20 mouse cellular contexts compared by ENCODE assay signal in the genomic region with DNA sequence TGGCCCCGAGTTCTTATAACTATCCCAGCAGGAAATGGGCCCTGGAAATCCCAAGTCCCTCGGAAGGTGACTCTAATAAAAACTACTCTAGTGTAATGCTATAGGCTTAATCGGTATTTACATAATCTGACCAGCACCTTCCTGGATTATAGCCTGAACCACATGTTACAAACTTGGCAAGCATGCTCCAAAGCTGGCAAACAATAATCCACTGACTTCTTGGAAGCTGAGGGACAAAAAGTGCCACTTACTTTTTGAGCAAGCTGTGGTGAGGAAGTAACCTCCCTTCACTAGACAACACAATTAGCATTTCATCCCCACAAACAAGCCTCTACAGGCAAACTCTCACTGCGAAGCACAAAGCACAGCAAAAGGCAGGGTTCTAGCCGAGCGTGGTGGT. TPM values are rescaled to one million over a fixed set of nuclear protein-coding genes. Genes with fewer than 3 reads are reported as not detected.
DNase-seq lines count a peak whose midpoint lies in the region; ATAC-seq and TF ChIP-seq lines count a peak whose summit lies in the region.
"Had no signal": no experiment of that assay in that cellular context is flagged by ENCODE, and none has a peak within 500 bp of the region (broad histone marks: within the 10 kb centered on the region; RNA-seq: fewer than 3 reads in every experiment).

No protein-coding gene starts in this region.

- H3K27ac ChIP-seq in intestine, embryonic 16.5 days (ENCODE audit: low read length): peak overlapping the region; percentile 15; the same call in 1 of the 2 replicates
- H3K27ac ChIP-seq in intestine, embryonic 15.5 days: no peak overlapping the region
- no peak overlapping the region for H3K27ac ChIP-seq in kidney, embryonic 15.5 days
- 0 out of 2 replicates have a peak overlapping the region, but pooled peaks have one; percentile 5 for H3K27ac ChIP-seq in stomach, embryonic 15.5 days
- H3K27ac ChIP-seq in stomach, postnatal 0 days (replicated peaks): no peak overlapping the region
- H3K27ac ChIP-seq: embryonic facial prominence, embryonic 12.5 days; heart, embryonic 15.5 days; hindbrain, embryonic 14.5 days; liver, embryonic 13.5 days; neural tube, embryonic 12.5 days had no signal

- 0 out of 2 replicates have a peak, but pooled peaks have one; percentile 6 for ATAC-seq in intestine, embryonic 16.5 days
- ATAC-seq in intestine, embryonic 15.5 days: no peak
- ATAC-seq in kidney, embryonic 15.5 days (replicated peaks; ENCODE audit: low FRiP score): no peak
- ATAC-seq in stomach, embryonic 15.5 days (ENCODE audit: insufficient read depth, low FRiP score, low read depth): no peak
- no peak for ATAC-seq in stomach, postnatal 0 days (ENCODE audit: low FRiP score, low TSS enrichment)
- ATAC-seq in erythroid progenitor cell, adult 5-6 weeks (replicated peaks; ENCODE audit: low FRiP score, poor library complexity, severe bottlenecking): no peak

- H3K9ac ChIP-seq in intestine, embryonic 16.5 days (ENCODE audit: low read depth, low read length): no peak overlapping the region
- H3K9ac ChIP-seq in intestine, embryonic 15.5 days: no peak overlapping the region
- no peak overlapping the region for H3K9ac ChIP-seq in kidney, embryonic 15.5 days
- H3K9ac ChIP-seq in stomach, embryonic 15.5 days: no peak overlapping the region
- no peak overlapping the region for H3K9ac ChIP-seq in stomach, postnatal 0 days (ENCODE audit: low read length)
- H3K9ac ChIP-seq: embryonic facial prominence, embryonic 12.5 days; heart, embryonic 15.5 days; hindbrain, embryonic 14.5 days; liver, embryonic 13.5 days; neural tube, embryonic 12.5 days had no signal

- H3K4me1 ChIP-seq in intestine, embryonic 16.5 days (ENCODE audit: control insufficient read depth, insufficient read depth, low read length): peaks cover 63% of the 10 kb centered on the region
- peaks cover 51% of the 10 kb centered on the region for H3K4me1 ChIP-seq in intestine, embryonic 15.5 days (replicated peaks)
- peaks cover 45% of the 10 kb centered on the region for H3K4me1 ChIP-seq in kidney, embryonic 15.5 days
- peaks cover 62% of the 10 kb centered on the region for H3K4me1 ChIP-seq in stomach, embryonic 15.5 days
- H3K4me1 ChIP-seq in stomach, postnatal 0 days (replicated peaks; ENCODE audit: control insufficient read depth, insufficient read depth): peaks cover 9% of the 10 kb centered on the region

- WGBS in intestine, embryonic 16.5 days: 65% methylated on average over 6 of the region's 6 CpGs
- 68% methylated on average over 6 of the region's 6 CpGs for WGBS in intestine, embryonic 15.5 days
- 74% methylated on average over 6 of the region's 6 CpGs for WGBS in kidney, embryonic 15.5 days
- 59% methylated on average over 6 of the region's 6 CpGs for WGBS in stomach, embryonic 15.5 days
- 53% methylated on average over 6 of the region's 6 CpGs for WGBS in stomach, postnatal 0 days

- no peak for TF ChIP-seq EP300 in stomach, postnatal 0 days (optimal IDR thresholded peaks at IDR 0.05)

- no peak overlapping the region for H3K4me3 ChIP-seq in intestine, embryonic 16.5 days (ENCODE audit: low read length)
- H3K4me3 ChIP-seq in intestine, embryonic 15.5 days (replicated peaks): no peak overlapping the region
- no peak overlapping the region for H3K4me3 ChIP-seq in kidney, embryonic 15.5 days (replicated peaks)
- no peak overlapping the region for H3K4me3 ChIP-seq in stomach, embryonic 15.5 days (replicated peaks)
- H3K4me3 ChIP-seq in stomach, postnatal 0 days (ENCODE audit: low read depth, low read length): no peak overlapping the region
- H3K4me3 ChIP-seq: embryonic facial prominence, embryonic 12.5 days; heart, embryonic 15.5 days; liver, embryonic 13.5 days; neural tube, embryonic 12.5 days had no signal

- no peak overlapping the region for H3K4me2 ChIP-seq in intestine, embryonic 16.5 days (ENCODE audit: low read depth, low read length)
- no peak overlapping the region for H3K4me2 ChIP-seq in intestine, embryonic 15.5 days (replicated peaks)
- H3K4me2 ChIP-seq in kidney, embryonic 15.5 days: no peak overlapping the region
- H3K4me2 ChIP-seq in stomach, embryonic 15.5 days: no peak overlapping the region
- H3K4me2 ChIP-seq in stomach, postnatal 0 days (replicated peaks; ENCODE audit: low read depth): no peak overlapping the region
- H3K4me2 ChIP-seq: embryonic facial prominence, embryonic 12.5 days; heart, embryonic 15.5 days; hindbrain, embryonic 14.5 days; liver, embryonic 13.5 days; midbrain, embryonic 11.5 days; neural tube, embryonic 12.5 days had no signal

- no peaks in the 10 kb centered on the region for H3K9me3 ChIP-seq in intestine, embryonic 16.5 days (ENCODE audit: control insufficient read depth, low read length)
- H3K9me3 ChIP-seq in intestine, embryonic 15.5 days: no peaks in the 10 kb centered on the region
- no peaks in the 10 kb centered on the region for H3K9me3 ChIP-seq in kidney, embryonic 15.5 days (replicated peaks)
- H3K9me3 ChIP-seq in stomach, embryonic 15.5 days: no peaks in the 10 kb centered on the region
- H3K9me3 ChIP-seq in stomach, postnatal 0 days (ENCODE audit: control insufficient read depth, low read length): no peaks in the 10 kb centered on the region
- H3K9me3 ChIP-seq: embryonic facial prominence, embryonic 12.5 days; heart, embryonic 15.5 days; liver, embryonic 13.5 days; neural tube, embryonic 12.5 days had no signal

- no peaks in the 10 kb centered on the region for H3K27me3 ChIP-seq in intestine, embryonic 16.5 days (replicated peaks; ENCODE audit: control insufficient read depth, insufficient read depth, low read length)
- no peaks in the 10 kb centered on the region for H3K27me3 ChIP-seq in intestine, embryonic 15.5 days (replicated peaks)
- no peaks in the 10 kb centered on the region for H3K27me3 ChIP-seq in kidney, embryonic 15.5 days
- no peaks in the 10 kb centered on the region for H3K27me3 ChIP-seq in stomach, embryonic 15.5 days (replicated peaks)
- H3K27me3 ChIP-seq in stomach, postnatal 0 days (ENCODE audit: control insufficient read depth, insufficient read depth, low read length): no peaks in the 10 kb centered on the region
- H3K27me3 ChIP-seq: embryonic facial prominence, embryonic 12.5 days; heart, embryonic 15.5 days; neural tube, embryonic 12.5 days had no signal

- no peak for TF ChIP-seq CTCF in stomach, postnatal 0 days (IDR thresholded peaks at IDR 0.05; ENCODE audit: low read depth)

- peak; percentile 52 to 53 for DNase-seq in kidney, postnatal 36 days
- no peak for DNase-seq in stomach, postnatal 0 days (ENCODE audit: low spot score)
- DNase-seq: adrenal gland, adult 8-10 months; cerebellum, postnatal 25 days; heart, postnatal 36 days; liver, embryonic 13.5 days; lung, adult 2 months; lung, postnatal 14 days; right cerebral cortex, adult 18-20 months; right cerebral cortex, postnatal 4 days had no signal

- H3K36me3 ChIP-seq in intestine, embryonic 16.5 days (ENCODE audit: control insufficient read depth, insufficient read depth, low read length): no peaks in the 10 kb centered on the region
- H3K36me3 ChIP-seq in intestine, embryonic 15.5 days: no peaks in the 10 kb centered on the region
- H3K36me3 ChIP-seq in kidney, embryonic 15.5 days: no peaks in the 10 kb centered on the region
- no peaks in the 10 kb centered on the region for H3K36me3 ChIP-seq in stomach, embryonic 15.5 days
- no peaks in the 10 kb centered on the region for H3K36me3 ChIP-seq in stomach, postnatal 0 days (ENCODE audit: control insufficient read depth, insufficient read depth, low read length)
- H3K36me3 ChIP-seq: embryonic facial prominence, embryonic 12.5 days; heart, embryonic 15.5 days; liver, embryonic 13.5 days; neural tube, embryonic 12.5 days had no signal

RNA-seq across cellular contexts. Expression of gene Lrig1, which starts 30.6 kb away (rescaled TPM):
- polyA plus RNA-seq in intestine, embryonic 16.5 days (2015; fragmentation: Nextera tagmentation; extraction: Ambion mirVana): 11.8 and 14.7 TPM in 2 replicates
- 17.1 and 19.5 TPM in 2 replicates for polyA plus RNA-seq in intestine, embryonic 15.5 days (2015; fragmentation: Nextera tagmentation; extraction: Ambion mirVana)
- 7.3 and 8.1 TPM in 2 replicates for polyA plus RNA-seq in kidney, embryonic 15.5 days (2015; fragmentation: Nextera tagmentation; extraction: Ambion mirVana)
- 25.7 TPM in 2 replicates for polyA plus RNA-seq in stomach, embryonic 15.5 days (2015; fragmentation: Nextera tagmentation; extraction: Ambion mirVana)
- polyA plus RNA-seq in stomach, postnatal 0 days (2015; fragmentation: Nextera tagmentation; extraction: Ambion mirVana): 15.2 and 19.6 TPM in 2 replicates
- 7.9 and 11.7 TPM in 2 replicates for total RNA-seq in erythroid progenitor cell, adult 5-6 weeks (2015; ENCODE audit: low replicate concordance)
- total RNA-seq in erythroid progenitor cell, adult 5-6 weeks (2017; ENCODE audit: low replicate concordance): 4.1 and 5.7 TPM in 2 replicates

Comparison
In these comparisons a context has a peak if more than half of its experiments do, and no peak if none do; other contexts are left out.
1. H3K27ac ChIP-seq: peak in intestine, embryonic 16.5 days (single experiment) and stomach, embryonic 15.5 days (single experiment); none in intestine, embryonic 15.5 days (single experiment), kidney, embryonic 15.5 days (single experiment) and stomach, postnatal 0 days (single experiment).